Mouse (Mus musculus) cerebellum, postnatal 14 days (tissue): ENCODE data around the gene Podxl2.
A peak's percentile ranks its signal among the peaks of the same experiment; 100 is the strongest.

Experiments
- DNase-seq, 2 experiments: peaks; one replicate each; pipeline ENCODE4 v3.0.0; 2021; ENCODE audit warnings: mixed read lengths in 2 of 2

Podxl2 gene

GRCm38 (mm10) chr6:88827395-88828205 lies 47.2 kb downstream of the Podxl2 start:
- DNase-seq, result peak in 1 of 2 experiments; percentile 50

GRCm38 (mm10) chr6:88826965-88827364 lies 47.9 kb downstream of the Podxl2 start:
- peak; percentile 43 to 64 for DNase-seq

GRCm38 (mm10) chr6:88826545-88826944 lies 48.3 kb downstream of the Podxl2 start:
- peak; percentile 68 to 73 for DNase-seq

- DNase-seq, result no peak
Measured at GRCm38 (mm10) chr6:88826088-88826487, 48.8 kb downstream of the Podxl2 start.

- DNase-seq, result peak in 1 of 2 experiments; percentile 60
Measured at GRCm38 (mm10) chr6:88824183-88824582, 50.7 kb downstream of the Podxl2 start.

GRCm38 (mm10) chr6:88821901-88822300 lies 52.9 kb downstream of the Podxl2 start:
- DNase-seq, result peak; percentile 86 to 90

- no peak for DNase-seq
Measured at GRCm38 (mm10) chr6:88821294-88821693, 53.5 kb downstream of the Podxl2 start.

GRCm38 (mm10) chr6:88820853-88821252 lies 54.0 kb downstream of the Podxl2 start:
- DNase-seq, result no peak

- DNase-seq, result no peak
Measured at GRCm38 (mm10) chr6:88816913-88817312, 57.9 kb downstream of the Podxl2 start.

GRCm38 (mm10) chr6:88815489-88815888 lies 59.4 kb downstream of the Podxl2 start:
- no peak for DNase-seq

- DNase-seq, result peak in 1 of 2 experiments; percentile 30
Measured at GRCm38 (mm10) chr6:88815036-88815435, 59.8 kb downstream of the Podxl2 start.

- DNase-seq, result no peak
Measured at GRCm38 (mm10) chr6:88813832-88814231, 61.0 kb downstream of the Podxl2 start.

GRCm38 (mm10) chr6:88812886-88813285 lies 62.0 kb downstream of the Podxl2 start:
- DNase-seq, result peak; percentile 74 to 76

- DNase-seq, result no peak
Measured at GRCm38 (mm10) chr6:88811880-88812400, 62.9 kb downstream of the Podxl2 start.

GRCm38 (mm10) chr6:88811396-88811795 lies 63.4 kb downstream of the Podxl2 start:
- DNase-seq, result peak in 1 of 2 experiments; percentile 38

GRCm38 (mm10) chr6:88810291-88810690 lies 64.6 kb downstream of the Podxl2 start:
- DNase-seq, result no peak

GRCm38 (mm10) chr6:88809091-88810037 lies 65.5 kb downstream of the Podxl2 start:
- DNase-seq, result no peak

- no peak for DNase-seq
Measured at GRCm38 (mm10) chr6:88804966-88805577, 69.8 kb downstream of the Podxl2 start.

- no peak for DNase-seq
Measured at GRCm38 (mm10) chr6:88803957-88804695, 70.7 kb downstream of the Podxl2 start.

- DNase-seq, result no peak
Measured at GRCm38 (mm10) chr6:88803051-88803450, 71.8 kb downstream of the Podxl2 start.

GRCm38 (mm10) chr6:88800735-88801134 lies 74.1 kb downstream of the Podxl2 start:
- DNase-seq, result peak; percentile 93 to 96

GRCm38 (mm10) chr6:88800191-88800590 lies 74.7 kb downstream of the Podxl2 start:
- peak in 1 of 2 experiments; percentile 56 for DNase-seq
